Mouse (Mus musculus) small intestine, adult 2 months (tissue): ENCODE results near the gene Mapk8.

Experiments used
- CTCF ChIP-seq: fragments of 200-500 bp; IDR thresholded peaks from 2 replicates; pipeline ENCODE4 v1.5.1; 2012; ENCODE audit warnings: low read depth, mild to moderate bottlenecking, control low read depth, inconsistent platforms, low read length, moderate library complexity, mixed read lengths; ENCODE audit not compliant: insufficient replicate concordance, insufficient read length; ENCODE audit errors: extremely low read depth
- POLR2A ChIP-seq: fragments of 200-500 bp; IDR thresholded peaks from 2 replicates; pipeline ENCODE4 v1.6.1; 2012; ENCODE audit warnings: low read depth, mild to moderate bottlenecking, control low read depth, inconsistent platforms, low read length, moderate library complexity

GRCm38 (mm10) chr14:33331627-33332026 lies 115.3 kb downstream of the Mapk8 start:
- TF ChIP-seq CTCF (no peak), POLR2A (no peak)
